Mouse (Mus musculus) heart, adult 8-10 months (tissue): ENCODE measurements around the gene Snf8. TPM values are rescaled to one million over a fixed set of nuclear protein-coding genes. Genes with fewer than 3 reads are reported as not detected.

Source experiments
- DNase-seq: peaks from one replicate; pipeline ENCODE4 v3.0.0; 2022; ENCODE audit warnings: low spot score
- total RNA-seq, 4 experiments: library from RNA; stranded (reverse); gene quantifications; 2 replicates each; pipeline ENCODE4 v1.2.4; 2022

Snf8 gene
- total RNA-seq, 4 experiments from 2014 or later = 41.5 to 49.4 (median 46.7) TPM

GRCm38 (mm10) chr11:96074351-96075176 is 39.9 kb downstream of the Snf8 start:
- DNase-seq = no peak

- no peak for DNase-seq
These were observed 40.5 kb downstream of the Snf8 start for GRCm38 (mm10) chr11:96075177-96075508.

GRCm38 (mm10) chr11:96075509-96076220 is 41.0 kb downstream of the Snf8 start, which contains the start of gene Atp5g1:
Gene Atp5g1, minus strand, starts transcription at chr11:96075670.
- DNase-seq = peak; percentile 100

- DNase-seq = no peak
These were observed 41.8 kb downstream of the Snf8 start for GRCm38 (mm10) chr11:96076221-96077105.

- no peak for DNase-seq
These were observed 46.1 kb downstream of the Snf8 start for GRCm38 (mm10) chr11:96080736-96081135.

GRCm38 (mm10) chr11:96082682-96083081 is 48.0 kb downstream of the Snf8 start:
- DNase-seq = no peak

GRCm38 (mm10) chr11:96087981-96088380 is 53.3 kb downstream of the Snf8 start:
- no peak for DNase-seq

- DNase-seq = no peak
These were observed 56.4 kb downstream of the Snf8 start for GRCm38 (mm10) chr11:96091073-96091472.

- peak; percentile 36 for DNase-seq
These were observed 58.1 kb downstream of the Snf8 start for GRCm38 (mm10) chr11:96092674-96093291.

- DNase-seq = peak; percentile 28
These were observed 58.7 kb downstream of the Snf8 start for GRCm38 (mm10) chr11:96093361-96093760.

Other genes starting within 250 kb of the Snf8 start
- gene Phospho1, start 210.4 kb upstream of the Snf8 start, total RNA-seq = 100 to 1,000 TPM; 171 to 185 (median 175) TPM
- gene Gngt2, start 197.7 kb upstream of the Snf8 start, total RNA-seq = 10 to 100 TPM; 11.6 to 19.0 (median 15.7) TPM
- 10 to 100 TPM in 1 of 4 experiments, 1 to 10 TPM in 3; 7.3 to 10.8 (median 8.8) TPM for gene Abi3, start 192.4 kb upstream of the Snf8 start, total RNA-seq
- gene B4galnt2, start 120.0 kb upstream of the Snf8 start, total RNA-seq = not detected
- under 1 TPM in 2 of 4 experiments, not detected in 2; 0.03 TPM for gene Igf2bp1, start 28.9 kb upstream of the Snf8 start, total RNA-seq
- not detected for gene Gip, start 10.3 kb upstream of the Snf8 start, total RNA-seq
- gene Ube2z, start 30.5 kb downstream of the Snf8 start, total RNA-seq = 10 to 100 TPM; 28.1 to 32.7 (median 30.7) TPM
- gene Atp5g1, start 40.8 kb downstream of the Snf8 start, total RNA-seq = 1,000 to 10,000 TPM; 3,689 to 3,785 (median 3,746) TPM
- under 1 TPM in 1 of 4 experiments, not detected in 3; 0.29 TPM for gene Calcoco2, start 77.1 kb downstream of the Snf8 start, total RNA-seq
- under 1 TPM in 1 of 4 experiments, not detected in 3; 0.14 TPM for gene Ttll6, start 98.9 kb downstream of the Snf8 start, total RNA-seq
- gene Hoxb13, start 159.4 kb downstream of the Snf8 start, total RNA-seq = not detected
- not detected for gene Hoxb9, start 236.6 kb downstream of the Snf8 start, total RNA-seq
- not detected for gene Hoxb8, start 247.0 kb downstream of the Snf8 start, total RNA-seq